Mouse (Mus musculus): ENCODE measurements at regions not wholly inside any gene's neighbourhood (a gene's known extent, or its start where the extent isn't known, plus 50 kb on each side); places are given as distances from the start of the nearest gene placed in this dataset.

- TF ChIP-seq CTCF (conservative IDR thresholded peaks at IDR 0.05; ENCODE audit: insufficient read depth, insufficient read length, low read depth, low read length) (no peak), POLR2A (IDR thresholded peaks at IDR 0.05; ENCODE audit: low read depth, low read length) (no peak)
Measured at GRCm38 (mm10) chr7:36218386-36218785, 415.6 kb upstream of the Zfp507 start.
